Mouse (Mus musculus): ENCODE results near the gene Hps3. TPM values are rescaled to one million over a fixed set of nuclear protein-coding genes. Genes with fewer than 3 reads are reported as not detected.

Hps3 gene
- 28.9 TPM for polyA plus RNA-seq (2014; fragmentation: Illumina TruSeq; extraction: RNeasy Lipid Tissue Mini Kit (QIAGEN cat#74804); ENCODE audit: low read depth, low replicate concordance)

GRCm38 (mm10) chr3:20034719-20035404, at the start of gene Hps3:
Gene Hps3 (minus strand): TSS chr3:20035315.

GRCm38 (mm10) chr3:20057306-20058196, 22.4 kb upstream of the Hps3 start, which contains the start of gene Hltf:
Gene Hltf (plus strand): TSS chr3:20057811.

DNA sequence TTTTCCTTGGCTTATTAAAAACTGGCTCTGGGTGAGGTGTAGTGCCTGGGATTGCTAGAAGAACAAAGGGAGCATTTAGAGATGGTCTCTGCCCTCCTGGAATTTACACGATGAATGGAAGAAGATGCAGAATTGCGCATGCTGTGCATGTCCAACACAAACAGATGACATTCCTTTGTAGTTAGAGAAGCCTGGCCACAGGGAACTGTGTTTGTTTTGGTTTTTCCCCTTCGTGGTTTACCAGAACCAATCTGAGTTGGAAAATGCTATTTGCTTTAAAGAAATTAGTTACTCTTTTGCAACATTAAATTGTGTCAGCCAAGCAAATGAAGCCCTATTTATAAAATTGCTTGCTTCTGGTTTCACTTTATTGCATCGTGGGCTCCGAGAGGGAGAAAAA, 78.2 kb downstream of the Hps3 start, which contains the start of gene Cp:
TSS of gene Cp (plus strand) at position 170 of the 400 bp plus-strand sequence.

Other genes starting within 250 kb of the Hps3 start
- 274 TPM for gene Cp, start 78.3 kb downstream of the Hps3 start, polyA plus RNA-seq (2014; fragmentation: Illumina TruSeq; extraction: RNeasy Lipid Tissue Mini Kit (QIAGEN cat#74804); ENCODE audit: low read depth, low replicate concordance)
- 81.2 TPM for gene Hltf, start 22.5 kb upstream of the Hps3 start, polyA plus RNA-seq (2014; fragmentation: Illumina TruSeq; extraction: RNeasy Lipid Tissue Mini Kit (QIAGEN cat#74804); ENCODE audit: low read depth, low replicate concordance)
- gene Gyg, start 120.0 kb upstream of the Hps3 start, polyA plus RNA-seq (2014; fragmentation: Illumina TruSeq; extraction: RNeasy Lipid Tissue Mini Kit (QIAGEN cat#74804); ENCODE audit: low read depth, low replicate concordance): 234 TPM
- 13.6 TPM for gene Cpa3, start 206.9 kb upstream of the Hps3 start, polyA plus RNA-seq (2014; fragmentation: Illumina TruSeq; extraction: RNeasy Lipid Tissue Mini Kit (QIAGEN cat#74804); ENCODE audit: low read depth, low replicate concordance)
- 10.3 TPM for gene Cpb1, start 240.4 kb upstream of the Hps3 start, polyA plus RNA-seq (2014; fragmentation: Illumina TruSeq; extraction: RNeasy Lipid Tissue Mini Kit (QIAGEN cat#74804); ENCODE audit: low read depth, low replicate concordance)

All from adrenal gland, adult 10 weeks (tissue).